Mouse (Mus musculus): Measurements from ENCODE around the gene Lrrc4.

GRCm38 (mm10) chr6:28804751-28805150 is 26.8 kb downstream of the Lrrc4 start:
- no peak for TF ChIP-seq POLR2A (IDR thresholded peaks at IDR 0.05; ENCODE audit: low read depth, low read length)
- no peak for TF ChIP-seq CTCF (IDR thresholded peaks at IDR 0.05; ENCODE audit: extremely low read depth, insufficient read length, insufficient replicate concordance, low read depth, low read length)

Measured in small intestine, adult 2 months (tissue).